Mouse (Mus musculus) right cerebral cortex, postnatal 36 days (tissue): ENCODE results near the gene Luc7l.
A peak's percentile ranks its signal among the peaks of the same experiment; 100 is the strongest.

Experiments used
- DNase-seq, 2 experiments: peaks; one replicate each; pipeline ENCODE4 v3.0.0; 2022; ENCODE audit warnings: low spot score in 2 of 2, mixed read lengths in 1 of 2

The Luc7l gene

DNA sequence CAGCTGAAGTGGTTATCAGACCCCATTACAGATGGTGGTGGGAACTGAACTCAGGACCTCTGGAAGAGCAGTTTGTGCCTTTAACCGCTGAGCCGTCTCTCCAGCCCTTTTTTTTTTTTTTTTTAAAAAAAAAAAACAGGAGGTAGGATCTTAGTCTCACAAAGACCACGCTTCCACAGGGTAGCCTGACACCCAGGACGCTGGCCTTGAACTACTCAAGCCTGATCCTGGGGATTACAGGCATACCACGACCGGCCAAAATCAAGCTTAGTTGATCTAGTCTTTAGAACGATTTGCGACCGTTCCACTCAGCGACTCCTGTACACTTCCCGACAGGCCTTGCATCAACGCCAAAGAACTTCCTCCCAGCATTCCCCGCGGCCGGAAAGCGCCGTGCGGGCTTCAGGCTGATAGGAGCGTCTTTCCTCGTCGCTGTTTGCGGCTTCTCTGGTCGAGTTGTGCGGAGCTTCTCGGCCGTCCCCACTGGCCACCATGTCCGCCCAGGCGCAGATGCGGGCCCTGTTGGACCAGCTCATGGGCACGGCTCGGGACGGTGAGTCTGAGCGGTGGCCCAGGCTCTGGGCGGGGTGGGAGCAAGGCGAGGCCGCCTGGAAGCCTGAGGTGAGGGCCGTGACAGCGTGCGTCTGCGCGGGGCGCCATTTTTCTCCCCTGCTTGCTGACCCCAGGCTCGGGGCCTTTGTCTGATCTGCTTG lies at the start of gene Luc7l:
Luc7l (plus strand) TSS at position 358 of the 713 bp plus-strand sequence.
- peak; percentile 95 for DNase-seq

DNA sequence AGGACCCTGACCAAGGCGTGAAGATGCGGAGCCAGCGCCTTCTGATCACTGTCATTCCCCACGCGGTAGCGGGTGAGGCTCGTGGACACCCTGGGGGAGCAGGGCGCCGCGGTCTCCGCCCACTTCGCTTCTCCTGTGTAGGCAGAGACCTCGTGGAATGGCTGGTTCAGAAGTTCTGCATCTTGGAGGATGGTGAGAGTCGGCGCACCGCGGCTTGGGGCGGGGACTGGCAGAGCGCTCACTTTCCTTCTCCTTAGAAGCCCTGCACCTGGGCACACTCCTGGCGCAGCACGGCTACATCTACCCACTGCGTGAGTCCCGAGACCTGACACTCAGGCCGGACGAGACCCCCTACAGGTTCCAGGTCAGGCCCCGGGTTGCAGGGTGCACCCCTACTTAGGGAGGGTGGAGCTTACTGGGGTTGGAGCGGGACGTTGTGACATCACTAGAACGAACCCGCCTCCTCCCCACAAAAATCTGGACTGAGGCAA lies 49.3 kb upstream of the Luc7l start:
- peak; percentile 56 to 67 for DNase-seq

DNA sequence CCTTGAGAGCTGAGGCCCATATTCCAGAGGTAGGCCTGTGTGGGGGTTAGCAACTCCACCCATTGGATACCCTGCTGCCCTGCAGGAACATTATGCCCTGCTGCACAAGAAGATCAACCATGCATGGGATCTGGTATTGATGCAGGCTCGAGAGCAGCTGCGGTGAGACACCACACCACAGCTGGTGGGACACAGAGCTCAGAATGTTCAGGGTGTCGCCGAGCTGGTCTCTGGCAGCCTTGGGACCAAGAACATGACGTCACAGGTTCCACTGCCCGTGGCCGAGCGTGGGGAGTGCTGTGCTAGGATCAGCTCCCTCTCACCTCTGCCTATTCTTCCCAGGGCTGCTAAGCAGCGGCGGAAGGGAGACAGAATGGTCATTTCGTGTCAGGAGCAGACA lies 47.9 kb upstream of the Luc7l start:
- DNase-seq, result no peak

DNA sequence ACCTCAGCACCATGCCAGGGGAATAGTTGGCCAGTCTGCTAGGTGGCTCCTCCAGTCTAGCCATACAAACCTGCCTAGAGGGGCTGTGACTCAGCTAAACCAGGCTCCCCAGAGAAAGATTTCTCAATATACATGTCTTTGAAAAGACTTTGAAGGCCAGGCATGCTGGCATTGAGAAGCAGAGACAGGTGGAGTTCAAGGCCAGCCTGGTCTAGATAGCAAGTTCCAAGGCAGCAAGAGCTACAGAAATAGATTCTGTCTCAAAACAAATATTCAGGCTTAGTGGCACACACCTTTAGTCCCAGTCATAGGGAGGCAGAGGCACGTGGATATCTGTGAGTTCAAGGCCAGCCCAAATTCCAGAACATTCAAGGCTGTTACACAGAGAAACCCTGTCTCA lies 46.3 kb upstream of the Luc7l start:
- no peak for DNase-seq

- DNase-seq, result no peak
Measured at GRCm38 (mm10) chr17:26207686-26208085, 45.0 kb upstream of the Luc7l start, which contains the start of gene Arhgdig. Gene Arhgdig, minus strand, starts transcription at chr17:26207786.

GRCm38 (mm10) chr17:26212241-26212640 lies 40.5 kb upstream of the Luc7l start:
- no peak for DNase-seq

- DNase-seq, result no peak
Measured at GRCm38 (mm10) chr17:26212681-26213080, 40.0 kb upstream of the Luc7l start.

GRCm38 (mm10) chr17:26221508-26221907 lies 31.2 kb upstream of the Luc7l start:
- no peak for DNase-seq

DNA sequence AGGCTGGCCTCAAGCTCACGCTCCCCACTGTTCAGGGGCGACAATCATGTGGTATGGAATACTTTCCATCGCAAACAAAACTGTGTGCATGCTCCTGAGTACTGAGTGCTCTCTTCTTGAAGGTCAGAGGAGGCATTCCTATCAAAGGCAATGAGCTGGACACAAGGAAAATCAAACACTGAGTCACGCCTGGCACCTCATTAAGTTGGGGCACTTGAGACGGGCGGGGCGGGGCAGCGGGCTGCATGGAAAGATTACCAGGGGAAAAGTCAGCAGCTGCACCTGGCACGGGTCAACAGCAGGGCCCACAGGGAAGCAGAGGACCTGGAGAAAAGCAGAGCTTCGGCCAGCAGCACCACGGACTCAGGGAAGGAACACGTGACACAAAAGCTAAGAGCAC lies 27.5 kb upstream of the Luc7l start:
- no peak for DNase-seq

GRCm38 (mm10) chr17:26229776-26230175 lies 22.9 kb upstream of the Luc7l start:
- no peak for DNase-seq

GRCm38 (mm10) chr17:26231156-26231555 lies 21.5 kb upstream of the Luc7l start:
- no peak for DNase-seq

DNA sequence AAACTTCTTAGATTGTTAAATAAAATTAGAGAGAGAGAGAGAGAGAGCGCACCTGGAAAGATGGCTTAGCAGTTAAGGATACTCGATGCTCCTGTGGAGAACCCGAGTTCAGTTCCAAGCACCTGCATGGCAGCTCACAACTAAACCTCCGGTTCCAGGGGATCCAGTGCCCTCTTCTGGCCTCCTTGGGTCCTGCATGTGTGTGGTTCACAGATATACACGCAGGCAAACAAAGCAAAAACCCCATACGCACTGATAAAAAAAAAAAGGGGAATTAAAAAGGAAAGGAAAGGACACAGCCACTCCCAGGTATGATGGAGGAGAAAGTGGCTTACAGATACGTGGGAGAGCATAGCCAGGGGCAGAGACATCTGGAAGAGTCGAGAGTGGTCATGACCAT lies 19.8 kb upstream of the Luc7l start:
- no peak for DNase-seq

GRCm38 (mm10) chr17:26234386-26234785 lies 18.3 kb upstream of the Luc7l start:
- DNase-seq, result no peak

GRCm38 (mm10) chr17:26235077-26235815 lies 17.4 kb upstream of the Luc7l start:
- DNase-seq, result no peak

DNA sequence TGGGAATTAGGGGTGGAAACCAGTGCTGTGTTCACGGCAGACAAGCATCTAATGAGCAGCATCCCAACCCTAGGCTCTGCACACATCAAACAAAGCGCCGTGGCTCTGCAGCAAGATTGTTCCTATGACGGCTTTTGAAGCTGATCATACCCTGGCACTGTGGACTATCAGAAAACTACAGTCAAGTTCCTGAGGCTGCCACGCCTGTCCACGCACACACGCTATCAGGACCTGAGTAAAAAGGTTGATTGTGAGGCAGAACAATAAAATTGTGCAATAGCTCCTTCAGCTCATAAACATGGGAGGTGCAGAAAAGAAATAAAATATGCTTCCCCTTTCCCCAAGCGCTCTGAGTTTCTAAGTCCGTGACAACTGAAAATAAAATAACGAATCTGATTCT lies 15.0 kb upstream of the Luc7l start:
- no peak for DNase-seq

GRCm38 (mm10) chr17:26239551-26239950 lies 13.1 kb upstream of the Luc7l start:
- DNase-seq, result no peak

- DNase-seq, result no peak
Measured at GRCm38 (mm10) chr17:26240120-26240790, 12.4 kb upstream of the Luc7l start.

DNA sequence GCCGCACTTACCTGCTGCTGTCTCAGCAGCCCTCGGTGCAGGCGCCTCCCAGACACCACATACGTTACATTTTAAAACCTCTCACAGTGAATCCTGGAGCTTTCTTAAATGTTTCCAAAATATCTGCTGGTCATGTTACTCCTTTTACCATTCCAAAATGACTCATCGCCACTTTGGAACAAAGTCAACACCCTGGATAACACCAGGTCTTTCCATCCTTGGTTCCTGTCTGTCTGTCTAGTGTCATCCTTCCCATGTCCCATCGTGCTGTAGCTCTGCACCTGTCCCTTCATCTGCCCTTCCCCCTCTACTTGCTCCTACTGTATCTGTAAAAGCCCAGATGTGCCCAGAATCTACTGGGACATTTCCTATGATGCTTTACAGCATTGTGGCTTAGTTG lies 11.7 kb upstream of the Luc7l start:
- DNase-seq, result no peak

GRCm38 (mm10) chr17:26243471-26244100 lies 9.1 kb upstream of the Luc7l start:
- DNase-seq, result peak in 1 of 2 experiments; percentile 45

- DNase-seq, result peak; percentile 89 to 91
Measured at GRCm38 (mm10) chr17:26244101-26244841, 8.4 kb upstream of the Luc7l start, which contains the start of gene Fam234a. Gene Fam234a, minus strand, starts transcription at chr17:26244242.

DNA sequence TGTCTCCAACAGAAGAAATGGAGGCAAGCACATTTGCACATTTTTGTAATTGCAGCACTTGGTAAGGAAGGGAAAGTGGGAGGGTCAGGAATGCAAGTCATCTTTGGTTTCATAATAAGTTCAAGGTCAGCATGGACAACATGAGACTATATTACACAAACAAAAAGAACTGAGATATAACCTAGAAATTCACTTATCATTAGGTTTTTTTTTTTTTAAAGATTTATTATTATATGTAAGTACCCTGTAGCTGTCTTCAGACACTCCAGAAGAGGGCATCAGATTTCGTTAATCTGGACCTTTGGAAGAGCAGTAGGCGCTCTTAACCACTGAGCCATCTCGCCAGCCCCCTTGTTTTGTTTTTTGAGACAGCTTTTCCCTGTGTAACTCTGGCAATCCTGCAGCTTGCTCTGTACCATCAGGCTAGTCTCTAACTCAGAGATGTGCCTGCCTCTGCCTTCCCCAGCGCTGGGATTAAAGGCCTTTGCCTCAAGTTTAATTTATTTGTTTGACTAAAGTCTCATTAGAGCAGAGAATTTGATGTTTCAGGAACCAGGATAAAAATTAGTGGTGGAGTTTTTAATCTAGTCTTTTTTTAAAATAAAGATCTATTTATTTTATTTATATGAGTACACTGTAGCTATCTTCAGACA lies 684 bp upstream of the Luc7l start:
- DNase-seq, result no peak
